Mouse (Mus musculus): ENCODE data around the gene Dgcr2. TPM values are rescaled to one million over a fixed set of nuclear protein-coding genes. Genes with fewer than 3 reads are reported as not detected.

Dgcr2 gene
- polyA plus RNA-seq, 1 experiment from 2014 or later: 105 TPM

GRCm38 (mm10) chr16:17804449-17804912 lies 93.9 kb downstream of the Dgcr2 start:
- Histone ChIP-seq H3K27me3 (ENCODE audit: insufficient read depth, low read length) (peaks cover 58% of the 10 kb centered on the region), H3K36me3 (ENCODE audit: insufficient read depth) (peaks cover 55% of the 10 kb centered on the region), H3K27ac (ENCODE audit: low read depth) (0 out of 2 replicates have a peak overlapping the region, but pooled peaks have one; percentile 4), H3K9ac (no peak overlapping the region), H3K4me2 (peak overlapping the region; percentile 59), H3K4me1 (ENCODE audit: insufficient read depth) (peaks cover 61% of the 10 kb centered on the region), H3K9me3 (ENCODE audit: low read depth, low read length) (no peaks in the 10 kb centered on the region), H3K4me3 (ENCODE audit: low read depth, low read length) (peak overlapping the region; percentile 28)
- TF ChIP-seq CTCF (IDR thresholded peaks at IDR 0.05; ENCODE audit: low read depth): no peak
- DNase-seq (peak; percentile 67), ATAC-seq (ENCODE audit: insufficient read depth) (peak; percentile 13; the same call in 1 of the 2 replicates)
- WGBS: 9% methylated on average over 33 of the region's 33 CpGs

DNA sequence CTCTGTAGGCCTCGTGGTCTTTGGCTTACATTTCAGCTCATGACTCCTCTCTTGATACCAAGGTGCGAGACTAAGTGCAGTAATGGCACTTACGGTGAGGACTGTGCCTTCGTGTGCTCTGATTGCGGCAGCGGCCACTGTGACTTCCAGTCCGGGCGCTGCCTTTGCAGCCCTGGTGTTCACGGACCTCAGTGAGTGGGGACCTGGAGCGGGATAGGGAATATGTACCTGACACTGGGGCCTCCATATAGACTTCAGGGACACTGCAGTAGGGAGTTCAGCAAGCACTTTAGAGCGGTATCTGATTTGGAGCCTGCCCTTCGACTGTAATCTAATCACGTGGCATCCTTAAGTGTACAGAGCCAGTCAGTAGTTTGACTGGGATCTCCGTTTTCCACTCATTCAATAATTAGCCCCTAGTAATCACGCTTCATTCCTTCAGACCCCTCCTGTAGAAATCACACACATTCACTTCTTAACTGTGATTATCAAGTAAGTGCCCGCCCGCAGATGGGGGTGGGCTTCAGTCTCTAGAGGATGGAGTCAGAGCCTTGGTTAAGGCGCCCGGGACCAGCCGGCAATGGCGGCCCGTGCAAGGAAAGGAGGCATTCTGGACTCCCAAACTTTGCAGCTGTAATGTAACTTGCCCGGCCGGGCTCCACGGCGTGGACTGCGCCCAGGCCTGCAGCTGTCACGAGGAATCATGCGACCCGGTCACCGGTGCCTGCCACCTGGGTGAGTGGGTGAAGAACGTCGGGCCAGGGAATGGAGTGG lies 94.5 kb downstream of the Dgcr2 start:
- Histone ChIP-seq H3K4me2 (peak overlapping the region; percentile 59), H3K27ac (ENCODE audit: low read depth) (0 out of 2 replicates have a peak overlapping the region, but pooled peaks have one; percentile 4), H3K36me3 (ENCODE audit: insufficient read depth) (peaks cover 55% of the 10 kb centered on the region), H3K27me3 (ENCODE audit: insufficient read depth, low read length) (peaks cover 58% of the 10 kb centered on the region), H3K4me1 (ENCODE audit: insufficient read depth) (peaks cover 56% of the 10 kb centered on the region), H3K9me3 (ENCODE audit: low read depth, low read length) (no peaks in the 10 kb centered on the region), H3K9ac (peak overlapping the region; percentile 29; the same call in 1 of the 2 replicates), H3K4me3 (ENCODE audit: low read depth, low read length) (peak overlapping the region; percentile 28)
- WGBS: 32% methylated on average over 33 of the region's 33 CpGs
- TF ChIP-seq CTCF (IDR thresholded peaks at IDR 0.05; ENCODE audit: low read depth): no peak
- peak; percentile 24 for DNase-seq
- no peak; the same call in 1 of the 2 replicates for ATAC-seq (ENCODE audit: insufficient read depth)

GRCm38 (mm10) chr16:17802839-17803674 lies 95.3 kb downstream of the Dgcr2 start:
- peak overlapping the region; percentile 59 for H3K4me2 ChIP-seq
- peak overlapping the region; percentile 29 for H3K9ac ChIP-seq
- peaks cover 56% of the 10 kb centered on the region for H3K4me1 ChIP-seq (ENCODE audit: insufficient read depth)
- H3K9me3 ChIP-seq (ENCODE audit: low read depth, low read length): no peaks in the 10 kb centered on the region
- WGBS: 16% methylated on average over 83 of the region's 83 CpGs
- peaks cover 48% of the 10 kb centered on the region for H3K36me3 ChIP-seq (ENCODE audit: insufficient read depth)
- 0 out of 2 replicates have a peak, but pooled peaks have one; percentile 18 for TF ChIP-seq CTCF (IDR thresholded peaks at IDR 0.05; ENCODE audit: low read depth)
- no peak for ATAC-seq (ENCODE audit: insufficient read depth)
- peak; percentile 58 for DNase-seq
- H3K4me3 ChIP-seq (ENCODE audit: low read depth, low read length): peak overlapping the region; percentile 31
- no peak overlapping the region for H3K27ac ChIP-seq (ENCODE audit: low read depth)
- peaks cover 61% of the 10 kb centered on the region for H3K27me3 ChIP-seq (ENCODE audit: insufficient read depth, low read length)

DNA sequence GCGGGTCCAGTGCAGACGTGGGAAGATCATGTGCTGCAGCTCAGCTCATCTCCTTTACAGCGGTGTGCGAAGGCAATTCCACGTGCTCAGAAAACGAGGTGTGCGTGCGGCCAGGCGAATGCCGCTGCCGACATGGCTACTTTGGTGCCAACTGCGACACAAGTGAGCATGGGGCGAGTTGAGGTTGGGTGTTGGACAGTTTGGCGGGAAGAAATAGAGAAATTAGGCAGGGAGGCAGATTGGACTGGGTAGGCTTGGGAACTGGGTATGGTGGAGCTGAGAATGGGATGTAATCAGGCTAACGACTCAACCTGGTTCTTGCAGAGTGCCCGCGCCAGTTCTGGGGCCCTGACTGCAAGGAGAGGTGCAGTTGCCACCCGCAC lies 95.9 kb downstream of the Dgcr2 start:
- ATAC-seq (ENCODE audit: insufficient read depth): no peak
- Histone ChIP-seq H3K9ac (peak overlapping the region; percentile 29), H3K4me1 (ENCODE audit: insufficient read depth) (peaks cover 50% of the 10 kb centered on the region), H3K27me3 (ENCODE audit: insufficient read depth, low read length) (peaks cover 63% of the 10 kb centered on the region), H3K36me3 (ENCODE audit: insufficient read depth) (peaks cover 42% of the 10 kb centered on the region; the same call in 1 of the 2 replicates), H3K4me2 (peak overlapping the region; percentile 59), H3K27ac (ENCODE audit: low read depth) (no peak overlapping the region), H3K9me3 (ENCODE audit: low read depth, low read length) (no peaks in the 10 kb centered on the region), H3K4me3 (ENCODE audit: low read depth, low read length) (peak overlapping the region; percentile 31)
- peak; percentile 25 for DNase-seq
- no peak for TF ChIP-seq CTCF (IDR thresholded peaks at IDR 0.05; ENCODE audit: low read depth)
- 26% methylated on average over 18 of the region's 18 CpGs for WGBS

- Histone ChIP-seq H3K4me2 (peak overlapping the region; percentile 59), H3K9ac (no peak overlapping the region), H3K4me3 (ENCODE audit: low read depth, low read length) (peak overlapping the region; percentile 31), H3K27me3 (ENCODE audit: insufficient read depth, low read length) (peaks cover 61% of the 10 kb centered on the region), H3K4me1 (ENCODE audit: insufficient read depth) (peaks cover 46% of the 10 kb centered on the region), H3K9me3 (ENCODE audit: low read depth, low read length) (no peaks in the 10 kb centered on the region), H3K36me3 (ENCODE audit: insufficient read depth) (peaks cover 37% of the 10 kb centered on the region; the same call in 1 of the 2 replicates), H3K27ac (ENCODE audit: low read depth) (no peak overlapping the region)
- 20% methylated on average over 7 of the region's 7 CpGs for WGBS
- ATAC-seq (ENCODE audit: insufficient read depth): no peak
- DNase-seq: peak; percentile 51
- no peak for TF ChIP-seq CTCF (IDR thresholded peaks at IDR 0.05; ENCODE audit: low read depth)
Observed at GRCm38 (mm10) chr16:17801777-17802455, 96.4 kb downstream of the Dgcr2 start.

GRCm38 (mm10) chr16:17799584-17799983 lies 98.8 kb downstream of the Dgcr2 start:
- TF ChIP-seq CTCF (IDR thresholded peaks at IDR 0.05; ENCODE audit: low read depth): no peak
- peaks cover 43% of the 10 kb centered on the region for H3K4me1 ChIP-seq (ENCODE audit: insufficient read depth)
- H3K36me3 ChIP-seq (ENCODE audit: insufficient read depth): peaks cover 22% of the 10 kb centered on the region; the same call in 1 of the 2 replicates
- no peaks in the 10 kb centered on the region for H3K9me3 ChIP-seq (ENCODE audit: low read depth, low read length)
- no peak overlapping the region for H3K9ac ChIP-seq
- no peak overlapping the region for H3K27ac ChIP-seq (ENCODE audit: low read depth)
- DNase-seq: no peak
- peak overlapping the region; percentile 82 for H3K4me2 ChIP-seq
- H3K27me3 ChIP-seq (ENCODE audit: insufficient read depth, low read length): peaks cover 38% of the 10 kb centered on the region
- no peak for ATAC-seq (ENCODE audit: insufficient read depth)
- H3K4me3 ChIP-seq (ENCODE audit: low read depth, low read length): peak overlapping the region; percentile 79; the same call in 1 of the 2 replicates

All from lung, embryonic 14.5 days (tissue).